Mouse (Mus musculus) stomach, postnatal 0 days (tissue): ENCODE measurements around the gene Olfr1257.

Experiments
- CTCF ChIP-seq: IDR thresholded peaks from 2 replicates; pipeline ENCODE4 v1.5.1; 2016; ENCODE audit warnings: antibody characterized with exemption, low read depth, mild to moderate bottlenecking, moderate library complexity
- EP300 ChIP-seq: optimal IDR thresholded peaks from 2 replicates; pipeline ENCODE3; 2016; ENCODE audit warnings: antibody characterized with exemption

DNA sequence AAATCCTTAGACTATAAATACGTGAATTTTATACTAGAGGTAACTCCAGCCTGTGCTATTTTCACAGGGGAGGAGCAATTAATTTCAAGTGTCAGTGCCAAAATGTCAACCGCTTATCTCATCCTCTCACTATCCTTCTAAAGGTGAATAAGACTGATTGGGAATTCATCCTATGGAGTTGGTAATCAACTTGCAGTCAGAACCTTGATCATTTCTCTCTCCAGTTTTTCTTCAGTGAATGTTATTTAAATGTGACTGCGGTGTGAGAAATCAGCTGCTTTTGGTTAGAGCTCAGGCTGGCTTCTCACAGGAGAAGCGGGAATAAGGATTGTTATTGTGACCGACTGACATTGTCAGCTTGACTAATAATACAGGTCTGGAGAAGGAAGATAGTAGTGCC lies 30.1 kb upstream of the Olfr1257 start, which contains the start of gene Olfr48:
- TF ChIP-seq EP300 (no peak), CTCF (no peak)
